Mouse (Mus musculus) CD4-positive, CD25-positive, alpha-beta regulatory T cell (primary cell): Measurements from ENCODE around the gene Gpr155. TPM values are rescaled to one million over a fixed set of nuclear protein-coding genes. Genes with fewer than 3 reads are reported as not detected.

Source experiments
- polyA plus RNA-seq: library from polyadenylated mRNA; unstranded; fragments of 100-300 nt; shearing (Covaris generic); gene quantifications from one replicate; pipeline ENCODE4 v1.2.1, GENCODE M21; 2017

Gpr155 gene
- 19.1 TPM for polyA plus RNA-seq

DNA sequence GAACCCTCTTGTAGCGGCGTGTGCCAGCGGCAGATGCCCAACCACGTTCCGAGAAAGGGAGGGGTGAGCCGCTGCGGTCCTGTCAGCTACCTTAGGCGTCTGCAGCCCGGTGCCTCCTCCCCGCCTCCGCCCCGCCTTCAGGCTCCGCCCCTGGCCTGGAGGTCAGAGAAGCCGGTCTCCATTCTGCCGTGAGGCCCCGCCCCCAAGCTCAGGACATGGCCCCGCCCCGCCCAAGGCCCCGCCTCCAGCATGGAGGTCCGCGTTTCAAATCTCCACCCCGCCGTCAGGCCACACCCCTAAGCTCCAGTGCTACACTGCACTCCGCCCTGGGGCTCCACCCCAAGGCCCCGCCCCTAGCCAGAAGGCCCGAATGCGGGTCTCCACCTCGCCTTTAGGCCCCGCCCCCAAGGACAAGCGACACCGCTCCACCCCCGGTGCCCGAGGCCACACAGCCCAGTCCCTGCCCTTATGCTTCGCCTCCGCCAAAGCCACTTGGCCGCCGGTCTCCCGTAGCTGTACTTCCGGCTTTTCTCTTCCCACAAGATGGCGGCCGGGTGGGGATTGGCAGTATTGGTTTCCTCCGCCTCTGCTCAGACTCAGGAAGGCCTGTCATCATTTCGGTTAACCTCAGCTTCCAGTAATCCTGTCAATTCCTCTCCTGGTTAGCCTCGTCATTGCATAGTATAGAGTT, at the start of gene Gpr155:
Gene Gpr155 (minus strand): TSS at position 217 of the 691 bp plus-strand sequence.

DNA sequence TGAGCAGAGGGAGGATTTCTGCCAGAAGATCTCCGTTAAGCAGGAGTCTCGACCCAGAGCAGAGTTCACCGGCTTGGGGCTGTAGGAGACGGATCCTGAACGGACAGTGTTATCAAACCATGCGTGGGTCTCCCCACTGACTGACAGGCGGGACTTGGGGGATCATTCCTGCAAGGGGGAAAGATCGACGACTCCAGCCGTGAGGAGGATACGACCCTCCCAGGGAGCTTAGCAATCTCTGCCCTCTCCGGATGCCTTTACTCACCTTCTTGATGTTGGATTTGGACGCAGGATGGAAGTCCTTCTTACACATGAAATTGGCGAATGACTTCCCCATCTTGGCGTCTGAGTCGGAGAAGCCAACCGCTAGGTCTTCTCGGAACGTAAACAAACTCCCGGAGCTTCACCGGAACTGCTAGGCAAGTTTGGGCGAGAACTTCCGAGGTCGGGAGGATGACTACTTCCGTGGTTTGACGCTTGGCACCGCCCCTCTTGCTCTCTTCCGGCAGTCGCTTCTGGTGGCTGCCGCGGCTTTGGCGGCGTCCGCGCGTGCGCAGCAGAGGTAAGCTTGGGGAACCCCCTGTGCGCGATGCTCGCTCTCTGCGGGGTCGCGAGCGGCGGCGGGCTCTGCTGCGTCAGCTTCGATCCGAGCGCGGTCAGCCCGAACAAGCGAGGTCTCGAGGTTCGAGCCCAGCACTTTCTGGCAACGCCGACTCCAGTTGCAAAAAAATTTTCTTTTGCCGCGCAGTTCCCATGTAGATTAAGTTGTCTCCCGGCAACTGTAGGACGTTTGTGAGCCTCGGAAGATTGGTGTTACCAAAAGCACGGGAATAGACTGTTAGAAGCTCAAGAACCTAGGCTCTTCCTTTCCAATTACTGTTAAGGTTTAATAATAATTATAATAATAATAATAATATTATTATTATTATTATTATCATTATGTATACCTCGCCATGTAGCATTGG, 73.9 kb downstream of the Gpr155 start, which contains the start of the genes Scrn3 and Cir1:
Gene Scrn3 (plus strand): TSS at position 450 of the 965 bp plus-strand sequence.
Gene Cir1 (minus strand): TSS at position 550 of the 965 bp plus-strand sequence.

Other genes with a start within 250 kb of the Gpr155 start
- 63.0 TPM for gene Ola1, start 167.6 kb downstream of the Gpr155 start, polyA plus RNA-seq
- not detected for gene Sp9, start 114.6 kb downstream of the Gpr155 start, polyA plus RNA-seq
- gene Scrn3, start 74.0 kb downstream of the Gpr155 start, polyA plus RNA-seq: 11.2 TPM
- 26.5 TPM for gene Cir1, start 73.9 kb downstream of the Gpr155 start, polyA plus RNA-seq
- 106 TPM for gene Wipf1, start 143.2 kb upstream of the Gpr155 start, polyA plus RNA-seq
- not detected for gene Chrna1, start 193.8 kb upstream of the Gpr155 start, polyA plus RNA-seq